Mouse (Mus musculus): ENCODE measurements around the gene Vmn1r40. TPM values are rescaled to one million over a fixed set of nuclear protein-coding genes. Genes with fewer than 3 reads are reported as not detected.

Gene Vmn1r40
- total RNA-seq (2014; fragmentation: Nextera tagmentation): not detected in 2 replicates
- not detected in 2 replicates for total RNA-seq (2017)

DNA sequence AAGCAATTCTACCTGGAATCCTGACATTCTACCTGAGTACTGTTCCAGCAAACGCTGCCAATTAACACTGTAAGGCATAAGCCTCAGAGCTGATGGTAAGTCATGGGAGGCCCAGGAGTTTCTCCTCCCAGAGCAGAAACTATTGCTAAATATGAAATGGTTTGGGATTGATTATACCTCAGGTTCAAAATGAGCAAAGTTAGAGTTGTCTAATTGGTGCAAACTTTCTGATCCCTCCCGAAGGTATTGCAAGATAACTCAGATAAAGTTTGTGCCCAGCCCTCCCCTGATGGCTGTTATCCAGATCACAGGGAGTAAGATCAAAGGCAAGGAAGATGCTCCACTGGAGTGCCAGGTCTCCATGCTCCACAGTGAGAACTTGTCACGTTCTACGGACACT lies at the start of gene Vmn1r40:
TSS of gene Vmn1r40 (plus strand) at position 301 of the 400 bp plus-strand sequence.
- no peak for ATAC-seq (replicated peaks; ENCODE audit: poor library complexity, severe bottlenecking)

DNA sequence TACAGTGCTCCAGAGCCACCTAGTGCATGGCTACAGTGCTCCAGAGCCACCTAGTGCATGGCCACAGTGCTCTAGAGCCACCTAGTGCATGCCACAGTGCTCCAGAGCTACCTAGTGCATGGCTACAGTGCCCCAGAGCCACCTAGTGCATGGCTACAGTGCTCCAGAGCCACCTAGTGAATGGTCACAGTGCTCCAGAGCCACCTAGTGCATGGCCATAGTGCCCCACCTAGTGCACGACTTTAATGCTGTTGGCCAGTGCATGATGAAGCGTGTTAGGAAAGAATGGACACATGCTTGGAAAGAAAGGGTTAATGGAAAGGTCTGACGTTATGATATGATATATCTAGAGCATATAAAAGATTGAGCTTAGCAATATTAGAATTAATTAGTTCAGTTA lies 49.0 kb upstream of the Vmn1r40 start:
- ATAC-seq (replicated peaks; ENCODE audit: poor library complexity, severe bottlenecking): no peak

DNA sequence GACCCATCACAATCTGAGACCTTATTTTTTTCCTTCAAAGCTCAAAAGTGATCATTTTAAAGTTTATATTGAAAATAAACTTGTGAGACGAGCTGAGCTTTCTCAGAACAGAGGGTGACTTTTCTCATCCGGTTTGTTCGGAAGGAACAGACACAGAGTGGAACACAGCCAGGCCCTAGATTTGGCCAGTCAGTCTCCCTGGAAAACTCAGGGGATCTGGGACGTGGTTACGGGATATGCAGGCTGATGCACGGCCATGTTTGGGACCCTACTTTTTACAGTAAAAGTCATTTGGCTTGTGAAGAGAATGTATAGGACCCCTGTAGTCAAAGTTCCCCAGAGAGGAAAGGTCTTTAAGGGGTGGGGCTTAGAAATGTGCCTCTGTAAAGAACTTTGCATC lies 48.4 kb upstream of the Vmn1r40 start:
- ATAC-seq (replicated peaks; ENCODE audit: poor library complexity, severe bottlenecking): no peak

DNA sequence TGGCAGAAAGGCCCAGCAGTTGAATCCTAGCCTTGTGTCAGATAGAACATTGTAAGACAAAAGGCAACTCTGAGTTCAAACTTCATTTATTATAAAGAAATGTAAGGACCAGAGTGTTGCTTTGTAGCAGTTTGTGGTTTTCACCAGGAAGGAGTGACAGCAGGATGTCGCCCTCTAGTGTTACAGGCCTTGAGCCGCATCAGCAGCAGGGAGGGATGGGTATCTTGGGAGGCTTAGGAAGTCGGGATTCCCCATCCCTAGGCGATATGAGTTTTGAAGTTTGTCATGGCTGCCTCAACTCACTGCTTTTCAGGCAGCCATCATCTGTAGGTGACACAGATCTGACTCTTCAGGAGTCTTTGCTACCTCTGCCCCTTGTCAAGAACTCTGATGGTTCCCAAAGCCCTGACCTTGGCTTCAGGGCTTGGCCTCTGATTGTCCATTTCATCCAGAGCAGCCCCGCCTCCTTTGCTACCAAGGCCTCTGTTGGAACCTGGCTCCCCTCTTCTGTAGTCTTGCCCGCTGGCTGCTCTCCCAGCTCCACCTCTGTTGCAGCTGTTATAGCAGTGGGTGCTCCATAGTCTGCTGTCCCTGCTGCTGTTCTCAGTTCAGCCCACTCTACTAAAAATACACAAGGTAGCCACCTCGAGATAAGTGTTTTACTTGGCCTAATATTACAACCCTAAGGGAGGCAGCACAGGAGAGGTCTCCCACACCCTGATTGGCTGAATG lies 47.5 kb upstream of the Vmn1r40 start:
- peak; percentile 77 for ATAC-seq (replicated peaks; ENCODE audit: poor library complexity, severe bottlenecking)

DNA sequence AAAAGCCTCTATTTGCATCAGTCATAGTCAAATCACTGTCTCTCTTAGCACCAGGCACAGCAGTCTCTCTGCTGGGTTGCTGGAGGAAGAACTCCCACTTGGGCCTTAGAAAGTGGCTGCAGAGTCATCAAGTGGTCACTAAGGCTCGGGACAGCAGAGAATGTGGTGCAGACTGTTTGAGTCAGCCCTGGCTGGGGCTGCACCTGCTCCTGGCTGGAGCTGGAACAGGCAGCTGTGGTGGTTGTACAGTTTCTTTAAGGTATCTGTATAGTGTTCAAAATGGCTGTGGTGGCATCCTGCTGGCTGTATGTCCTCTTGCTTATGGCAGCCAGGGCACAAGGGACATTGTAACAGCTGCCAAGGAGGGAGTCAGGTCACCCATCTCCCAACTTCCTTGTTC lies 46.9 kb upstream of the Vmn1r40 start:
- no peak for ATAC-seq (replicated peaks; ENCODE audit: poor library complexity, severe bottlenecking)

DNA sequence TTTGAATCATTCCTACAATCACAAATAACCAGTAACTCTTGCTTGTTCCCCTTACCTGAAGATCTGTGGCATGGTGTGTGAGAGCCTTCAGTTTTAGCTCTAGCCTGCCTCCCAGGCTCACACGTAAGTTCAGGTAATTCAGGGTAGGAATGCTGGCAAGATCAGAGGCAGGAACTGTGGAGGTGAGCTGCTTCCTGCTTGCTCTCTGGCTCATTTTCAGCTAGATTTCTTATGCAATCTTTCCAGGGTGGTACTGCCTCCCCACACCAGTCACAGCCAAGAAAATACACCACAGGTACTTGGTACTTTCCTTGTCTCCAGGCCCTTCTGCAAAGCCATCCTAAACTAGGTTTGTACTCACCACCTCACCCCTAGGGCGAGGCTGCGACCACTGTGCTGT lies 44.8 kb upstream of the Vmn1r40 start:
- ATAC-seq (replicated peaks; ENCODE audit: poor library complexity, severe bottlenecking): no peak

DNA sequence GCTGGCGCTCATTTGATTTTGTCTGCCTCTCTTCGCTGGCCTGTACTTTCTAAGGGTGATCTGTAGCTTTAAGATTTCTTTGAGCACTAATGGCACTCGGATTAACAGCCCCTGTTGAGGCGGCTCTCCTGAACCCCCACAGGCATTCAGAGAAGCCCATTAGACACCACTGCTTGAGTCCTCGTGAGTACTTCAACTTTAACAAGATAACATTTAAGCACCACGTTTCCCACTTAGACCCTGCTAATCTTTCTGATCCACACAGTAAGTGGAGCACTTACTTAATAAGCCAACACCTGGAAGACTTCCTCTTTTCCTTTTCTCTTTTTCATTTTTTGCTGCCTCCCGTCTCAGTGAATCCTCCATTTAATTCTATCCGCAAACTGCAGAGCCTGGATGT lies 42.2 kb upstream of the Vmn1r40 start:
- ATAC-seq (replicated peaks; ENCODE audit: poor library complexity, severe bottlenecking): no peak

DNA sequence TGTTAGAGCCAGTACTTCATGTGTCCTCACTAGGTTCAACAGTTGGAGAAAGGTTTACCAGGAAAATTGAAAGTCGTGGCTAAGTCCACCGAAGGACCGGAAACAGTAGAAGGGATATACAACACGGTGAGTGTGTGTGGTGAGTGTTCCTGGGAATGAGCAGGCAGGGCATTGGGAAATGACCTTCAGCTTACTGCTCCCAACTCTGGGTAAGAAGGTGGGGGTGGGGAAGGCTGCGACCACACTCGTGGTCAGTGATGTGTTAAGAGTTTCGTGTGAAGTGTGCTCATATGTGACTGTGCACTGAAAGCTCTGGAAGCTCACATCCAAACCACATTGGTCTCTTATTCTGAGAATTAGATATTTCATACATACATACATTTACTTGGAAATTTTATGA lies 41.7 kb upstream of the Vmn1r40 start:
- ATAC-seq (replicated peaks; ENCODE audit: poor library complexity, severe bottlenecking): peak; percentile 52

DNA sequence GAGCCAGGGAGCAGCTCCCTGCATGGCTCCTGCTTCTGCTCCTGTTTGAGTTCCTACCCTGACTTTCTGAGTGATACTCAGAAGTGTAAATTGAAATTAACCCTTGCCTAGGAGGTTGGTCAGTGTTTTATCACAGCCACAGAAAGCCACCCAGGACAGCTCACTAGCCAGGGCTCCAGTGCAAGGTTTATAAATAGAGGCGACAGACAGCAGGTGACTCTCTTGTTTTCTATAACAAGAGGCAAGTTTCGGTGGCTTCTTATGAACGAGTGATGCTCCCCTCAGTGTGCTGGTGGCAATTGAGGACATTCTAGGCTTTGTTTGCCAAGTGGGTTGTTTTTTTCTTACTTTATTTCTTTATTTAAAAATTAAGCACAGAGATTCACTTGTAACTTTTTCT lies 40.4 kb upstream of the Vmn1r40 start:
- ATAC-seq (replicated peaks; ENCODE audit: poor library complexity, severe bottlenecking): no peak

DNA sequence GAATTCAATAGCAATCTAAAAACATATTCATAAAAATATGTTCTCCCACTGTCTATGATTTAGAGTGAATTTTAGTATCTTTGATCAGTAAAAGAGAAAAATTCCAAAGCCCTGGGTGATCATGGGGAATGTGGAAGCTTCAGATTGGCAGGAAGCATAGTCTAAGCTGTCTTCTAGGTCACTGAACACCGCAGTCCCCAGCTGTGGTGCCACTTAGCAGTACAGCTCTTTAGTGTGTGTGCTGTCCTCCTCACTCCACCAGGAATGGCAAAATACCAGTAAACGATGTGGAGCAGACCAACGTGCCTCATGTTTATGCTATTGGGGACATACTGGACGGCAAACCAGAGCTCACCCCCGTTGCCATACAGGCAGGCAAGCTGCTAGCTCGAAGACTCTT lies 37.8 kb upstream of the Vmn1r40 start:
- ATAC-seq (replicated peaks; ENCODE audit: poor library complexity, severe bottlenecking): no peak

DNA sequence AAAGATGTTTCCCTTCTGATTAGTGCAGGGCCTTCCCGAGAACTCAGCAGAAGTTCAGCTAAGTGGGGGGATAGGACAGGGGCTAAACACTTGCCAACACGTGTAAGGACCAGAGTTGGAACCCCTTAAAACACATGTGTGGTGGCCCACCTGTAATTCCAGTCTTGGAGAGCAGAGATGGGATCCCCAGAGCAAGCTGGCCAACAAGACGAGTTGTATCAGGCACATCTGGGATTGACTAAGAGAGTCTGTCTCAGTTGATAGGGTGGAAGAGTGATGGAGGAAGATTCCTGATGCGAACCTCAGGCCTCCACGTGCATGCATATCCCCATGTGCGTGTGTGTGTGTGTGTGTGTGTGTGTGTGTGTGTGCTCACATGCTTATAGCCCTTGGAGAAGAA lies 35.9 kb upstream of the Vmn1r40 start:
- ATAC-seq (replicated peaks; ENCODE audit: poor library complexity, severe bottlenecking): no peak

DNA sequence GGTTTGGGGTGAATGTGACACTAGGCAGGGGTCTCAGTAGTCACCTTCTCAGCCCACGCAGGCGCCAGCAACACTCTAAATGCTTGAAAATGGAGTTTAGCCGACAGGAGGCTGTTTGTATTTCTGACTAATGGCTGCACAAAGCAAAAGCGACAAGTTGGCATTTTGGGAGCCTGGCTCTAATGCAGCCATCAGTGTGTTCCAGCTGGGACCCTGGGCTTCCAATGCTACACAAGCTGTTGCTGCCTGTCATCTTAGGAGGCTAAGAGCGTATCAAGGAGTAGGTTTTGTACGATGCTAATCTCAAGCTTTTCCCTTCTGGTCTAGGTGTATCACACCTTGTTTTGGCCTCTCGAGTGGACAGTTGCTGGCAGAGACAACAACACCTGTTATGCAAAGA lies 34.7 kb upstream of the Vmn1r40 start:
- no peak for ATAC-seq (replicated peaks; ENCODE audit: poor library complexity, severe bottlenecking)

DNA sequence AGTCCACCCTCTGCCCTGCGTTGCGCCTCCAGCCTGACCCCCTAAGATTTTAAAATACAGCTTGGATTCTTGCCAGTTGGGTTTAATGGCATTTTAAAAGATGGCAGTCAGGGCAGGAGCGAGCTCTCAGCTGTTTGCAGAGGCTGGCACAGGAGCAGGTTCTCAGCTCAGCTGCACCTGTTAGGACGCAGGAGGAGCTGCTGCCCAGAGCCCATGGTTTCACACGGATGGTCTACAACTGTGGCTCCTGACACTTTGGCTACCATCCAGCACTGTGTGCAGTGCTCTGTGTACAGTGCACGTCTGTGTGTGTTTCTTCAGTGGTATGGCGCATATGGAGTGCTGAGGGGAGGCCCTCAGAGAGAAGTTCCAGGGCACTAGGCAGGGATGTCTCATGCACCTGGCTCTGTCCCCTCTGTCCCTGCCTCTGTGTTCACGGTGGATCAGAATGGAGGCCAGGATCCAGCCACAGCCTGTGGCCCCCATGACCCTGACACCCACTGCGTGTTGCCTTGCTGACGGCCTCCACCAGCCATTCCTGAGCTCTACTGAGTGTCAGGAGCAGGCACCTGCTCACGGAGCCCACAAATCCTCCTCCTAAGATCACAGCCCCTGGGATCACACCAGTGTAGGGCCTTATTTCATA lies 34.1 kb upstream of the Vmn1r40 start:
- no peak for ATAC-seq (replicated peaks; ENCODE audit: poor library complexity, severe bottlenecking)

DNA sequence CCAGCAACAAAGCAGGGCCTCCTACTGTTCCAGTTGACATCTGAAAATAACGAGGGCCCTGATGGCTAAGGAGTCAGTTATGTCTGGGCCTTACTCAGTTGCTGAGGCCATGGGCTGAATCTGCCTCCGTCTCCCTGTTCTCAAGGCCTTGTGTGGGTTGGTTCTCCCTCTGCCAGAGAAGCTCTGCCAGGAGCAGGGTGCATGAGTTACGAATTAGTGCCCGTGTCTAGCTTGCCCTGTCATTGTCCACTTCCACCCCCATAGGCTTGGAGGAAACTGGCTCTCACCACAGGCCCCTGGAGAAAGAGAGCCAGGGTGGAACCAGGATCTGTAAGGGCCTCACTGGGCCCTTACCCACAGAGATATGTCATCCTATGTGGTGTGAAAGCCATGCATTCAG lies 28.8 kb upstream of the Vmn1r40 start:
- no peak for ATAC-seq (replicated peaks; ENCODE audit: poor library complexity, severe bottlenecking)

DNA sequence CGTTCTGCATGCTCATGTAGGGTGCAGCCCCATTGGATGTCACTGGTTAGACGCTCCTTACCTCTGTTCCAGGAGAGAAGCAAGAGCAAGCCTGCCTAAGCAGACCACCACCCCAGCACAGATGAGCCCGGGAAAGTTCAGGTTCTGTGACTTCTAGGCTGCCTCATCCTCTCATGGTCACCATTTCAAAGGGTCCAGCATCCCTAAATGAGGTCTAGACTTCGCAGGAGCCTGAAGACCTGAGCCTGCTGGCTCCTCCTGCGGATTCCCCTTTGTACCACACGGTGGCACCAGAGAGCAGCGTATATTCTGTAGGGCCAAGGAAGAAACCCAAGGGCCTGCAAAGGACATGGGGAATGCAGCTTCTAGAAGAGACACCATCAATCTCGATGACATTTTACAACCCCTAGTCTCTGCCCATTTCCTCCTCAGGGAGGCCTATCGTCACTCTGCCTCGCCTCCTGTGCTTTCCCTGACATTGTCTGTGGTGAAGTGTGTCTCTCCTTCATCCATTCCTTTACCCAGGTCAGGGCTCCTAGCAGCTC lies 28.0 kb upstream of the Vmn1r40 start:
- peak; percentile 87 for ATAC-seq (replicated peaks; ENCODE audit: poor library complexity, severe bottlenecking)

DNA sequence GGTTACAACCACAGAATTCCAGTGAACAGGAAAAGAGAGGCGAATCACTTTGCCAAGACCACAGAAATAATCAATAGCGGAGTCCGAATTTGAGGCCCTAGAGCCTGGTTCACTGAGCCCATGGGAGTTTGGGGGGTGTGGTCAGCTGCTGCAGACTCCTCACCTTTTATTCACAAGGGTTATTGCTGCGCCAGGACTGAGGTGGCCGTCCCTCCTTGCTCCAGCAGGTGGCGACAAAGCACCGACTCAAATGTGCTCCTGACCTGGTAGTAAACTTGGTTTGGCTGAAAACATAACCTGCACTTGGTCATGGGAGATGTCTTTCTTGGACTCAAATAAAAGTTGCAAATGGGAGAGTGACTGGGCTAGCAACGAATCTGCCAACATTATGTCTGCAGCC lies 27.2 kb upstream of the Vmn1r40 start:
- ATAC-seq (replicated peaks; ENCODE audit: poor library complexity, severe bottlenecking): peak; percentile 91

DNA sequence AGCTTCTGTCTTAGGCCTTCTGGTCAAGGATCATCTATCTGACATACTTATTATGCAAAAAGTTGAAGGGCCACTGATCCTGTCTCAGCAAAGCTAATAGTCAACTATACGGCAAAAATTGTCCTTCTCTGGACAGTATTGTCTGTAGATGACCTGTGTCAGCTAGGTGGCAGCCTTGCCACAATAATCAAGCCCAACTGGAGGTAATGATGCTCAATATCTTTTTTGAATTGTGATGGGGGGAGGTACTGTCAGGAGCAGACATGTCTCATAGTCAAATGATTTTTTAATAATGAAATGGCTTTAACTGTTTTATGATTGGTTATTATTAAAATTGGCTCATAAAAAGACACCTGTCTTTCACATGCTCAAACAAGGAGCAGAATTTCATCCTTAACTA lies 23.1 kb upstream of the Vmn1r40 start:
- ATAC-seq (replicated peaks; ENCODE audit: poor library complexity, severe bottlenecking): no peak

DNA sequence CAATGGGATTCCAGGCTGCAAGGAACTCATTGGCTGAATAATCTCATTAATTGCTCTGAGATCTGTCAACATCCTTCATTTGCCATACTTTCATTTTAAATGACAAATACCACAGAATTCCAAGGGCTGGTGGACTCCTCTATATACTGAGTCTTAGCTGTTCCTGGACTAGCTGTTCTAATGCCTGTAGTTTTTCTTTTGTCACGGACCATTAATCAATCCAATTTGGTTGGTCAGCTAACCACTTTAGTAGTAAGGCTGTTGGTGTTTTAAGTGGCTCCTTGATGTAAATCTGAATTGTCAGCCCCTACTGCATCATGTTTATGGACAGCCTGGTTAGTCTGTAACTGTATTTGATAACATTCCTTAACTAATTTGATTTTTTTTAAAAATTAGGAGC lies 20.2 kb upstream of the Vmn1r40 start:
- no peak for ATAC-seq (replicated peaks; ENCODE audit: poor library complexity, severe bottlenecking)

DNA sequence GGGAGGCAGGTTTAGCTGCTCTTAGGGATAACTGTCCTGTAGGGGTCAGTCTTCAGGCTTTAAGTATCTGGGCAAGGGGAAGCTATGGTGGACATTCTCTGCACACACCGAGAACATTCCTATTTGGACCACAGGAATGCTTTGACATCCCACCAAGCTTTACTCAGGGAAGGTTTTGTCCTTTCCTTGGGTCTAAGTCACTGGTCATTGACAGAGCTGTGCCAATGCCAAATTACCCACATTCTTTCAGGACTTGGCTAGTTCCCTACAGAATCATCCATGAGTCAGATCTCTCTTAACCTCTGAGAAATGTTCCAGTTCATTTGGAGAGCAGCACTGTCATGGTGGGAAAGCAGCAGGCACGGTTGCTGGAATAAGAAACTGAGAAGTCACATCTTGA lies 716 bp upstream of the Vmn1r40 start:
- no peak for ATAC-seq (replicated peaks; ENCODE audit: poor library complexity, severe bottlenecking)

DNA sequence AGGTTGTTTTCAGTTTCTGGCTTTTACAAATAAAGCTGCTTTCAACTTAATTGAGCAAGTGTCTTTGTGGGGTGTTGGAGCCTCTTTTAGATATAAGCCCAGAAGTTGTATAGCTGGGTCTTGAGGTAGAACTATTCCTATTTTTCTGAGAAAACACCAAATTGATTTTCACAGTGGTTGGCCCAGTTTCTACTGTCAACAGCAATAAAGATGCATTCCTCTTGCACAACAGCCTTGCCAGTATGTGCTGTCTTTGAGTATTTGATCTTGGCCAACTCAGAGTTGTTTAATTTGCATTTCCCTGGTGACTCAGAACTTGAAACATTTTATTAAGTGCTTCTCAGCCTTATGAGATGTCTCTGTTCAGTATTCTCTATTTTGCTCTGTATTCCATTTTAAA lies 10.7 kb downstream of the Vmn1r40 start:
- ATAC-seq (replicated peaks; ENCODE audit: poor library complexity, severe bottlenecking): no peak

DNA sequence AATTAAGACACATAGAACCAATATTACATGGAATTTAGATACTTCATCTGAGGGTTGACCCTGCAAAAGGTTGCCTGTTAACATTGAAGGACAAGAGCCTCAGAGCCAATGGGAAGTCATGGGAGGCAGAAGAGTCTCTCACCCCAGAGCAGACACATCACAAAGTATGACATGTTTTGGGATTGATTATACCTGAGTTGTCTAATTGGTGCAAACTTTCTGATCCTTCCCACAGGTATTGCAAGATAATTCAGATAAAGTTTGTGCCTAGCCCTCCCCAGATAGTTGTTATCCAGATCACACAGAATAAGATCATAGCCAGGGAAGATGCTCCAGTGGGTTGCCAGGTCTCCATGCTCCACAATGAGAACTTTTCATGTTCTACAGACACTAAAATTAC lies 33.1 kb downstream of the Vmn1r40 start, which contains the start of gene Vmn1r41:
TSS of gene Vmn1r41 (plus strand) at position 301 of the 400 bp plus-strand sequence.
- ATAC-seq (replicated peaks; ENCODE audit: poor library complexity, severe bottlenecking): no peak

DNA sequence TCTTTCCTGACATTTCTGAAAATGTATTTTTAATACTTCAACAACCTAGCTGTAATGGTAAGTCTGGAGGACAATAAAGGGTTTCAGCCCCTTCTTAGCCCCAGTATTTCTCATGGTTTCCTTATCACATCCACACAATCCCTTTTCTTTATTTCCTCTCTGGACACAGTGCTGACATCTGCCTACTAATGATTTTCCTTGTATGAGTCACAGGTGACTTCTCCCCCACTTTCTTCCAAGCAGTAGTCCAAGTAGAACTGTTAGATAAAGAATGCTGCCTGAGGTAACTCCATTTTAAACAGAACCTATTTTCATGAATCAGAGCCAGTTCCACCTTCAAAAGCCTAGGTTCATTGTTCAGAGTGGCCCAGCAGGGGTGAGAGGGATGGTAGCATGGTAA lies 35.5 kb downstream of the Vmn1r40 start:
- no peak for ATAC-seq (replicated peaks; ENCODE audit: poor library complexity, severe bottlenecking)

Data from granulocyte monocyte progenitor cell, adult 5-6 weeks (primary cell).